Mouse (Mus musculus) kidney, adult 2 months (tissue): ENCODE results near the gene Urad. TPM values are rescaled to one million over a fixed set of nuclear protein-coding genes. Genes with fewer than 3 reads are reported as not detected.

Experiments
- DNase-seq: peaks from one replicate; pipeline ENCODE4 v3.0.0; 2021
- H3K27ac ChIP-seq: fragments of 200-500 bp; 2 replicates; pipeline ENCODE4 v1.5.1; 2012; ENCODE audit warnings: low read depth, low read length, control low read depth, inconsistent platforms; ENCODE audit not compliant: insufficient read depth
- H3K27me3 ChIP-seq: fragments of 200-500 bp; replicated peaks from 2 replicates; pipeline ENCODE4 v1.6.1; 2012; ENCODE audit warnings: mild to moderate bottlenecking, moderate library complexity, low read length, inconsistent platforms; ENCODE audit not compliant: control insufficient read depth, insufficient read depth
- H3K36me3 ChIP-seq: fragments of 200-500 bp; 2 replicates; pipeline ENCODE4 v1.6.1; 2012; ENCODE audit warnings: mild to moderate bottlenecking, moderate library complexity, low read length, inconsistent platforms; ENCODE audit not compliant: control insufficient read depth, insufficient read depth
- H3K4me1 ChIP-seq: fragments of 200-500 bp; 2 replicates; pipeline ENCODE4 v1.6.1; 2011; ENCODE audit warnings: low read length; ENCODE audit not compliant: control insufficient read depth, insufficient read depth
- H3K4me3 ChIP-seq: fragments of 200-500 bp; 2 replicates; pipeline ENCODE4 v1.5.1; 2011; ENCODE audit warnings: mild to moderate bottlenecking, low read depth, low read length, control low read depth; ENCODE audit not compliant: insufficient read depth
- CTCF ChIP-seq: fragments of 200-500 bp; conservative IDR thresholded peaks from 2 replicates; pipeline ENCODE4 v1.5.1; 2011; ENCODE audit warnings: low read depth, mild to moderate bottlenecking, control low read depth, low read length, moderate library complexity, mixed read lengths; ENCODE audit not compliant: insufficient read depth, insufficient read length
- POLR2A ChIP-seq: fragments of 200-500 bp; IDR thresholded peaks from one replicate; pipeline ENCODE4 v1.6.1; 2011; ENCODE audit warnings: low read depth, low read length, control low read depth
- WGBS: fragments of 180-500 bp; shearing (Covaris S2); methylation state at CpG from one replicate; pipeline ENCODE4 v1.1.7; 2018; 5-methylcytosine and 5-hydroxymethylcytosine counted together
- polyA plus RNA-seq: library from polyadenylated mRNA; depleted of rRNA; stranded (reverse); fragments of >200 nt; gene quantifications from 2 replicates; pipeline ENCODE4 v1.2.3, GENCODE M21; 2012

The Urad gene
- polyA plus RNA-seq, 1 experiment: not detected

DNA sequence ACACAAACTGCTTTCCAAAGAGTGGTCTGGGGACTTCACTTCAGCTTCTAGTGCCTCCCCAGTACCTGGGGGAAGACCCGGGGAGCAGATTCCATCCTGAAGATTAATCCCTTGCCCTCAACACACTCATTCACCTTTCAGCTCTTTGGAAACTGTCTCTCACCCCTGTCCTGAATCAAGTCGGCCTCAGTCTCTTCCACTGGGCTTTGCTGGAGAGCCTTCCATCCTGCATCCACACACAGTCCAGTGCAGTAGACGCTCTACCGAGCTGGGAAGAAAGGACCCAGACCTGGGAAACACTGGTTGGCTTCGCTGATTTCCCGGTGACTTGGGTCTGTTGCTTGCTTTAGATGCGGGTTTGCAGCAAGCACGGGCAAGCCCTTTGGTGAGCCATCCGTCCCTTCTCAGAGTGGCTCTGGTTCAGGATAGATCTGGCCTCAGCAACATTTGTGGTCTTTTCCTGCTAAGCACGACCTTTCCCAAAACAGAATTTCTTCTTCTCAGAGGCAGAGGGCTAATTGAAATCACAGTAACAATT lies 49.4 kb downstream of the Urad start:
- 10% methylated on average over 10 of the region's 10 CpGs for WGBS
- H3K36me3 ChIP-seq: no peaks in the 10 kb centered on the region
- DNase-seq: no peak
- no peak overlapping the region for H3K27ac ChIP-seq
- H3K4me1 ChIP-seq: no peaks in the 10 kb centered on the region
- TF ChIP-seq CTCF (no peak), POLR2A (no peak)
- H3K27me3 ChIP-seq: peaks cover 7% of the 10 kb centered on the region
- no peak overlapping the region for H3K4me3 ChIP-seq

DNA sequence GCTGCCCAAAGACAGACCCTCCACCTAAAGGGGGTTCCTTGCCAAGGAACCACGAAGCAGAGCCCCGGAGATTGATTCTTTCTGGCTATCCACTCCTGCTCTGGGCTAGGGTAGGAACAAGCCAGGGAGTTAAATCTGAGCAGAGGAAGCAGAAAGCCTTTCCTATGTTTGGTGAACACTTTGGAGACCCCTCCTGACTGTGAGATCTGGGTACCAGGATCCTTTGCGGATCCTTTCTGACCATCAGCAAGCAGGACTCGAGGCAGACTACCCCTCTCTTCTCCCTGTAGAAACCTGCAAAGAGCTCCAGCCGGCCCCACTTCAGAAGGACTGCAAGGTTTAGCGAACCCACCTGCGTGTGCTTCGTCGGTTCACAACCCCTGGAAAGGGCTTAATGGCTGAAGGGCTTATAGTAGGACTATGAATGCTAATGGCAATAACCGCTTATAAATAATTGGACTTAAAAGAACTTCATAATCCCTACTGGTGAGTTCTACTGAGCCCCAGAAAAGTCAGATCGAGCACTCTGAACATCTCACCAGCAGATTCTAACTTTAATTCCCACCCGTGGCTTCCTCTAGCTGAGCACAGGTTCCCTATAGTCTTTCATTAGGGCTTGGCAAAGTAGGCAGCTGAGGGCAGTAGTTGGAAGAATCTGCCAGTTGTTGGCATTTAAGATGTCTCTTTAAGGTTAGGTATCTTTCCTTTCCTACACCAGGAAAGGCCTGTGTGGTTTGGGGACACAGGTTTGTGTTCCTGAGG lies 50.0 kb downstream of the Urad start:
- Histone ChIP-seq H3K27ac (no peak overlapping the region), H3K4me3 (no peak overlapping the region), H3K36me3 (no peaks in the 10 kb centered on the region), H3K27me3 (peaks cover 8% of the 10 kb centered on the region), H3K4me1 (no peaks in the 10 kb centered on the region)
- TF ChIP-seq POLR2A: no peak
- DNase-seq: no peak
- WGBS: 22% methylated on average over 12 of the region's 12 CpGs

DNA sequence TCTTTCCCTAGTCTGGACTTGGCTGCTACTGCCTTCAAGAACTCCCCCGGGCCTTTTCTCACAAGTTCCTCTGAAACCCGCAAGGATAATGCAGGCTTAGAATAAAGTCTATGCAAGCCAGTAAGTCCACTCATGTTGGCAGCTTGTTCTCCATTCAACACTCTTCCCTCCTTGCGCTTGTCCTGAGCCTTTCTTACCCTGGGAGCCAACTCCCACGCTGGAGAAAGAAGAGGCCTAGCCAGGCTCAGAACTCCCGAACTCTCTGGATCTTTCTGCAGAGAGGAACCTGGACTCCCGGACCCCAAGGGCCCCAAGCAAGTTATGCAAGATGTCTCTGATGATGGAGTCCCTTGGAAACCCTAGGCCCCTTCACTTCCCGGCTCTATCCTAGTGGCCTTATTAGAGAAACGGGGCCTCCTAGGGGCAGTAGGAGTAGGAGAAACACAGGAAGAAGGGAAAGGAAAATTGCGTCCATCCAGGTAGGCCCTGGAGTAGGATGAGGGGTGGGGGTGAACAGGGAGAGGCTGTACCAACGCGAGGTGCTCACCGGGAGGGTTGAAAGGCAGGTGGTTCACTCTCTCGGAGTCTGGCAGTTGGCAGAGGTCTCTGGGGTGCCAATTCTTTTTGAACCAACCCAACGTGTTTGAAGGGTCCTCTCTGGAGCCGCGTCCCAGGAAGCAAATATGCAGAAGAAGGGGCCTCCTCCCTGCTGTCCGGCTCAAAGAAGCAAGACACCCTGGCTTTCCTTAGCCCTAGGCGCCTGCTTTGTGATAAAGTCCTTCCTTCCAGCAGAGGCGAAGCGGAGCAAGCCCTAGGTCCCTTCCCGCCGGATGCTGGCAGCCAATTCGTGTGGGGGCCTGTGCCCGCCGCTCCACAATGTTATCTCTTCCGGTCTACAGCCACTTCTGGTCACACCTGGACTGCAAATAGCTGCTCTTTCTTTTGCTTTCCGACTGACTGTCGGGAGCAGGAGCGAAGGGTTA lies 51.3 kb downstream of the Urad start:
- no peak overlapping the region for H3K4me3 ChIP-seq
- no peak for DNase-seq
- 6% methylated on average over 29 of the region's 29 CpGs for WGBS

DNA sequence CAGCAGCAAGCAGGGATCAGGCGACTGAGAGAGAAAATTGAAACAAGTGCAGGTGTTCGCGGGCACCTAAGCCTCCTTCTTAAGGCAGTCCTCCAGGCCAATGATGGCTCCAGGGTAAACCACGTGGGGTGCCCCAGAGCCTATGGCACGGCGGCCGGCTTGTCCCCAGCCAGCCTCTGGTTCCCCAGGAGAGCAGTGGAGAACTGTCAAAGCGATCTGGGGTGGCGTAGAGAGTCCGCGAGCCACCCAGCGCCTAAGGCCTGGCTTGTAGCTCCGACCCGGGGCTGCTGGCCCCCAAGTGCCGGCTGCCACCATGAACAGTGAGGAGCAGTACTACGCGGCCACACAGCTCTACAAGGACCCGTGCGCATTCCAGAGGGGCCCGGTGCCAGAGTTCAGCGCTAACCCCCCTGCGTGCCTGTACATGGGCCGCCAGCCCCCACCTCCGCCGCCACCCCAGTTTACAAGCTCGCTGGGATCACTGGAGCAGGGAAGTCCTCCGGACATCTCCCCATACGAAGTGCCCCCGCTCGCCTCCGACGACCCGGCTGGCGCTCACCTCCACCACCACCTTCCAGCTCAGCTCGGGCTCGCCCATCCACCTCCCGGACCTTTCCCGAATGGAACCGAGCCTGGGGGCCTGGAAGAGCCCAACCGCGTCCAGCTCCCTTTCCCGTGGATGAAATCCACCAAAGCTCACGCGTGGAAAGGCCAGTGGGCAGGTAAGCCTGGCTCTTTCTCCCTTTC lies 52.1 kb downstream of the Urad start, which contains the start of gene Pdx1:
TSS of gene Pdx1 (plus strand) at position 34 of the 747 bp plus-strand sequence.
- no peak for DNase-seq
- no peak within 1 kb of the TSS for H3K27ac ChIP-seq
- H3K27me3 ChIP-seq: peaks cover 7% of the 10 kb centered on the region
- no peaks in the 10 kb centered on the region for H3K36me3 ChIP-seq
- no peak for TF ChIP-seq POLR2A
- TF ChIP-seq CTCF: no peak
- no peaks in the 10 kb centered on the region for H3K4me1 ChIP-seq
- WGBS: 2% methylated on average over 44 of the region's 44 CpGs
- no peak within 1 kb of the TSS for H3K4me3 ChIP-seq

More for the DNA sequence above, 51.3 kb downstream of the Urad start:
- H3K27me3 ChIP-seq: peaks cover 7% of the 10 kb centered on the region
- no peak overlapping the region for H3K27ac ChIP-seq
- no peaks in the 10 kb centered on the region for H3K36me3 ChIP-seq
- TF ChIP-seq CTCF (no peak), POLR2A (no peak)
- no peaks in the 10 kb centered on the region for H3K4me1 ChIP-seq

DNA sequence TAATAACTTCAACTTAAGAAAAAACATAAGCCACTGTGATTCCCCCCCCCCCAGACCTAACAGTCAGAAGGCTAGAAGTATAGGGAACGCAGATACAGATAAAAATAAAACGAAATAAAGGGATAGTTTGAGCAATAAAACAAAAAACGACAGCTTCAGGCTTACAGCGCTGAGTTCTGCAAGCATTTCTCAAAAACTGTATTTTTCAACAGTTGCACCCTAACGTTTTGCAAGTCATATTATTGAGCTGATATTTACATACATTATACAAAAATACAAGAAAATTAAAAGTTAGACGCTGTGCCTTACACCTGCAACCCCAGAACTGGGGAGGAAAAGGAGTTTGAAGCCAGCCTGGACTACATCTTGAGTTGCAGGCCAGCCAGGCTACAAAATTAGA lies 52.9 kb downstream of the Urad start:
- no peak for DNase-seq
- Histone ChIP-seq H3K4me1 (no peaks in the 10 kb centered on the region), H3K4me3 (no peak overlapping the region), H3K27ac (no peak overlapping the region), H3K36me3 (no peaks in the 10 kb centered on the region), H3K27me3 (peaks cover 7% of the 10 kb centered on the region)
- 4% methylated on average over 6 of the region's 6 CpGs for WGBS
- TF ChIP-seq POLR2A (no peak), CTCF (no peak)

DNA sequence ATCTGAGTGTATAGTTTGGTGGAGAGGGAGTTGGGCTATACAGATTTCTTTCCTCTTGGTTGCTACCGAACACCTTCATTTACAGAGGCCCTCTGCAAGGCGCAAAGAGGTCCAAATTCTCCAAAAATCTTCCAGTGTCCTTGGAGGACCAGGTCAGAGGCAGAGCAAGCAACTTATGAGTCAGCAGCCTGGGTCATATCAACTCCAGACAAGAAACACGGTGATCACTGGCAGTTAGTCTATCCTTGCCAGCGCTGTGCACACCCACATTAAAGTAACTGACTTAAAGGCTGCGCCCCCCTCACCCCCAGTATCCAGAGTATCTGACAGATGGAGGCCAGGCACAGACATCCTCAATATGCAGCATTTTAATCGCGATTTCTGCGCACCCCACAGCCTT lies 53.5 kb downstream of the Urad start:
- H3K4me1 ChIP-seq: no peaks in the 10 kb centered on the region
- peaks cover 7% of the 10 kb centered on the region for H3K27me3 ChIP-seq
- no peak for DNase-seq
- no peaks in the 10 kb centered on the region for H3K36me3 ChIP-seq
- TF ChIP-seq CTCF: no peak
- no peak for TF ChIP-seq POLR2A
- H3K4me3 ChIP-seq: no peak overlapping the region
- no peak overlapping the region for H3K27ac ChIP-seq
- 6% methylated on average over 8 of the region's 8 CpGs for WGBS
